Mouse (Mus musculus): Measurements from ENCODE around the gene Cdc25a. TPM values are rescaled to one million over a fixed set of nuclear protein-coding genes. Genes with fewer than 3 reads are reported as not detected.

Cdc25a gene
- total and polyA plus RNA-seq, 2 experiments from 2014 or later = 6.7 to 11.8 TPM

DNA sequence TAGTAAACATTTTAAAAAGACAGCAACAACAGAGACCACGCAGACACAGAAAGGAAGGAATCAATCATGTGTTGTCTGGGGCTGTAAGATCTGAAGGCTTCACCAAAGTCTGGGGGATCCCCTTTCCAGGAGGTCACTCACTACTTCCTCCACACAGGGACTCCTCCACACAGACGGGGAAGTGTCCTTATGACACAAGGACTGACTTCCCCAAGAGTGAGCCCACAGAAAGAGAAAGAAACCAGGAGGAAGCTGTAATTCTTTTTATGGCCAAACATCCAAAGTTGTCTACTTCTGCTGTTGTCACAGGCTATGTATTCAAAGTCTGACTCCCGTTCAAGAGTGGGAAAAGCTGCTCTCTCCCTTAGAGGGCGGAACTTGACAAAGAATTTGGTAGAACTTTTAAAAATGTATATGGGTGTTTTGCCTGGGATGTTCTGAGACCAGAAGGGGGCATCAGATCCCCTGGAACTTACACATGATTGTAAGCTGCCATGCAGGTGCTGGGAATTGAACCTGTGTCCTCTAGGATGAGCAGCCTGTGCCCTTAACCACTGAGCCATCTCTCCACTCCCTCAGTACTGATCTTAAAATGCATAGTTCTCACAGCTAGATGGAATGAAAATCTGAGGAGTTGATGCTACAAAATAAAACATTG, 39.0 kb downstream of the Cdc25a start:
- Histone ChIP-seq H3K27me3 (ENCODE audit: insufficient read depth, low read length) (no peaks in the 10 kb centered on the region), H3K9ac (replicated peaks; ENCODE audit: low read length, poor library complexity, severe bottlenecking) (no peak overlapping the region), H3K4me1 (ENCODE audit: insufficient read depth, low read length) (no peaks in the 10 kb centered on the region), H3K36me3 (ENCODE audit: insufficient read depth, low read length) (no peaks in the 10 kb centered on the region), H3K9me3 (ENCODE audit: low read length) (no peaks in the 10 kb centered on the region), H3K27ac (ENCODE audit: low read depth, low read length) (no peak overlapping the region), H3K4me3 (ENCODE audit: low read depth, low read length) (no peak overlapping the region), H3K4me2 (ENCODE audit: low read depth, low read length, poor library complexity, severe bottlenecking) (no peak overlapping the region)
- ATAC-seq (ENCODE audit: low FRiP score) = no peak
- WGBS = 78% methylated on average over 4 of the region's 4 CpGs
- no peak for TF ChIP-seq CTCF (IDR thresholded peaks at IDR 0.05)
- DNase-seq (ENCODE audit: low spot score) = no peak

DNA sequence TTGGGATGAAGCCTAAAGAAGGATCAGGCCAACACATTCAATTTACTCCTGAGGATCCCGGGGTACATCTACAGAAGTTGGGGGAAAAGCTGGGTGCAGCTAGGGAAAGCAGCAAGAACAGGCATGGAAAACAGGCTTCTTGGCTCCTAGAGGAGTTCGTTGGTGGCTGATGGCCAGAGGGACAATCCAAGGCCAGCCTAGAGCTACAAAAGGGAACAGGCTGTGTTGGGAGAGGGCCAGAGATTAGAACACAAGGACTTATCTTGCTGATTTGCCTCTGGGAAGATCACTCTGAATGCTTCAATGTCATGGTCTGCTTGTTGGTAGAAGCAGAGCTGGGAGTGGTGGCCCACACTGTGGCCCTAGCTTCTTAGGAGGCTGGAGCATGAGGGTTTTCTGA, 42.6 kb downstream of the Cdc25a start:
- TF ChIP-seq CTCF (IDR thresholded peaks at IDR 0.05) = no peak
- DNase-seq (ENCODE audit: low spot score) (no peak), ATAC-seq (ENCODE audit: low FRiP score) (no peak)
- 88% methylated on average over 2 of the region's 2 CpGs for WGBS
- Histone ChIP-seq H3K4me3 (ENCODE audit: low read depth, low read length) (no peak overlapping the region), H3K27me3 (ENCODE audit: insufficient read depth, low read length) (no peaks in the 10 kb centered on the region), H3K4me2 (ENCODE audit: low read depth, low read length, poor library complexity, severe bottlenecking) (no peak overlapping the region), H3K27ac (ENCODE audit: low read depth, low read length) (no peak overlapping the region), H3K36me3 (ENCODE audit: insufficient read depth, low read length) (no peaks in the 10 kb centered on the region), H3K4me1 (ENCODE audit: insufficient read depth, low read length) (no peaks in the 10 kb centered on the region), H3K9me3 (ENCODE audit: low read length) (no peaks in the 10 kb centered on the region), H3K9ac (replicated peaks; ENCODE audit: low read length, poor library complexity, severe bottlenecking) (no peak overlapping the region)

DNA sequence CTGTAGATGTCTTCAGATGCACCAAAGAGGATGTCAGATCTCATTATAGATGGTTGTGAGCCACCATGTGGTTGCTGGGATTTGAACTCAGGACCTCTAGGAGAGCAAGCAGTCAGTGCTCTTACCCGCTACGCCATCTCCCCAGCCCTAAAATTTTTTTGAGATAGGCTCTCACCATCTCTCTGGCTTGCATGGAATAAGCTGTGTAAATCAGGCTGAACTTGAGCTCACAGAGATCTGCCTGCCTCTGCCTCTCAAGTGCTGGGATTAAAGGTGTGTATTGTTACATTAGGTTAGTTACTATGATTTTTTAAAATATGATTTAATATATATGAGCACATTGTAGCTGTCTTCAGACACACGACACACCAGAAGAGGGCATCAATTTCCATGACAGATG, 53.8 kb downstream of the Cdc25a start:
- Histone ChIP-seq H3K4me1 (ENCODE audit: insufficient read depth, low read length) (no peaks in the 10 kb centered on the region), H3K27ac (ENCODE audit: low read depth, low read length) (no peak overlapping the region), H3K4me3 (ENCODE audit: low read depth, low read length) (no peak overlapping the region), H3K9me3 (ENCODE audit: low read length) (no peaks in the 10 kb centered on the region), H3K27me3 (ENCODE audit: insufficient read depth, low read length) (no peaks in the 10 kb centered on the region), H3K4me2 (ENCODE audit: low read depth, low read length, poor library complexity, severe bottlenecking) (no peak overlapping the region), H3K9ac (replicated peaks; ENCODE audit: low read length, poor library complexity, severe bottlenecking) (no peak overlapping the region), H3K36me3 (ENCODE audit: insufficient read depth, low read length) (no peaks in the 10 kb centered on the region)
- no peak for ATAC-seq (ENCODE audit: low FRiP score)
- TF ChIP-seq CTCF (IDR thresholded peaks at IDR 0.05) = no peak
- DNase-seq (ENCODE audit: low spot score) = no peak
- 94% methylated on average over 3 of the region's 3 CpGs for WGBS

DNA sequence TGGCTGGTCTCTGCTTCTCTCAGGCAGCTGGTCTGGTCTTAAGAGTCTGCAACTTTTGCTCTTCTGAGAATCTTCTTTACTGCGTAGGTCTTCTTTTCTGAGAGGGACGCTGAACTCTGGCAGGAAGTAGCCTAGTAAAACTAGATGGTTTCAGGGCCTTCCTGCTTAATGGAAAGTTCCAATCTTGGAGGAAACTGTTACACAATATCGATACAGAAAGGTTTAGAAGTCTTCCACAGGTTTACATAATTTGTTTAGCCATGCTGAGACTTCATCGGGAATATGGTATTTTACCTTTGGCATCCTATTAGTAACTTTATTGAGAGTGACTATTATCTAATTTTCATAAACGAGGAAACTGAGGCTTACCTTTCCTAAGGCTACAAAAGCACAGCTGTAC, 54.7 kb downstream of the Cdc25a start:
- no peak for DNase-seq (ENCODE audit: low spot score)
- Histone ChIP-seq H3K4me2 (ENCODE audit: low read depth, low read length, poor library complexity, severe bottlenecking) (no peak overlapping the region), H3K4me1 (ENCODE audit: insufficient read depth, low read length) (no peaks in the 10 kb centered on the region), H3K36me3 (ENCODE audit: insufficient read depth, low read length) (no peaks in the 10 kb centered on the region), H3K27me3 (ENCODE audit: insufficient read depth, low read length) (no peaks in the 10 kb centered on the region), H3K27ac (ENCODE audit: low read depth, low read length) (no peak overlapping the region), H3K9me3 (ENCODE audit: low read length) (no peaks in the 10 kb centered on the region), H3K4me3 (ENCODE audit: low read depth, low read length) (no peak overlapping the region), H3K9ac (replicated peaks; ENCODE audit: low read length, poor library complexity, severe bottlenecking) (no peak overlapping the region)
- ATAC-seq (ENCODE audit: low FRiP score) = no peak
- 91% methylated on average over 5 of the region's 5 CpGs for WGBS
- no peak for TF ChIP-seq CTCF (IDR thresholded peaks at IDR 0.05)

DNA sequence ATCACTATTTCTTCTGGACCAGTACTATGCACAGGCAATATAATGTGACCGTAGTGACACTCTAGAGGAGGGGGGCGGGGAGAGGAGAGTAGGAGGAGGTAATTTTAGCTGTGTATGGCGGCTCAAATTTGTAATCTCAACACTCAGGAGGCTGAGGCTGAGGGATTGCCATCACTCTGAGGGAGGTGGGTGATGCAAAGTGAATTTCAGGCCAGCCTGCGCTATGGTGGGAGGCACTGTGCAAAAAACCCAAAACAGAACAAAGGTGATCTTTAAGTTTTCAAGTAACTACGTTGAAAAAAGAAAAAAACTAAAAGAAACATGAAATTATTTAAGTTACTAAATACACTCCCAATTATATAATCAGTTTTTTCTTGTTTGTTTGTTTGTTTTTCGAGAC, 55.4 kb downstream of the Cdc25a start:
- no peak overlapping the region for H3K9ac ChIP-seq (replicated peaks; ENCODE audit: low read length, poor library complexity, severe bottlenecking)
- peak overlapping the region; percentile 89; the same call in 1 of the 2 replicates for H3K27ac ChIP-seq (ENCODE audit: low read depth, low read length)
- H3K27me3 ChIP-seq (ENCODE audit: insufficient read depth, low read length) = no peaks in the 10 kb centered on the region
- 77% methylated on average over 6 of the region's 6 CpGs for WGBS
- DNase-seq (ENCODE audit: low spot score) (no peak), ATAC-seq (ENCODE audit: low FRiP score) (no peak)
- no peaks in the 10 kb centered on the region for H3K9me3 ChIP-seq (ENCODE audit: low read length)
- H3K4me3 ChIP-seq (ENCODE audit: low read depth, low read length) = peak overlapping the region; percentile 67
- no peaks in the 10 kb centered on the region for H3K4me1 ChIP-seq (ENCODE audit: insufficient read depth, low read length)
- peak overlapping the region; percentile 39 for H3K4me2 ChIP-seq (ENCODE audit: low read depth, low read length, poor library complexity, severe bottlenecking)
- no peaks in the 10 kb centered on the region for H3K36me3 ChIP-seq (ENCODE audit: insufficient read depth, low read length)
- TF ChIP-seq CTCF (IDR thresholded peaks at IDR 0.05) = no peak

DNA sequence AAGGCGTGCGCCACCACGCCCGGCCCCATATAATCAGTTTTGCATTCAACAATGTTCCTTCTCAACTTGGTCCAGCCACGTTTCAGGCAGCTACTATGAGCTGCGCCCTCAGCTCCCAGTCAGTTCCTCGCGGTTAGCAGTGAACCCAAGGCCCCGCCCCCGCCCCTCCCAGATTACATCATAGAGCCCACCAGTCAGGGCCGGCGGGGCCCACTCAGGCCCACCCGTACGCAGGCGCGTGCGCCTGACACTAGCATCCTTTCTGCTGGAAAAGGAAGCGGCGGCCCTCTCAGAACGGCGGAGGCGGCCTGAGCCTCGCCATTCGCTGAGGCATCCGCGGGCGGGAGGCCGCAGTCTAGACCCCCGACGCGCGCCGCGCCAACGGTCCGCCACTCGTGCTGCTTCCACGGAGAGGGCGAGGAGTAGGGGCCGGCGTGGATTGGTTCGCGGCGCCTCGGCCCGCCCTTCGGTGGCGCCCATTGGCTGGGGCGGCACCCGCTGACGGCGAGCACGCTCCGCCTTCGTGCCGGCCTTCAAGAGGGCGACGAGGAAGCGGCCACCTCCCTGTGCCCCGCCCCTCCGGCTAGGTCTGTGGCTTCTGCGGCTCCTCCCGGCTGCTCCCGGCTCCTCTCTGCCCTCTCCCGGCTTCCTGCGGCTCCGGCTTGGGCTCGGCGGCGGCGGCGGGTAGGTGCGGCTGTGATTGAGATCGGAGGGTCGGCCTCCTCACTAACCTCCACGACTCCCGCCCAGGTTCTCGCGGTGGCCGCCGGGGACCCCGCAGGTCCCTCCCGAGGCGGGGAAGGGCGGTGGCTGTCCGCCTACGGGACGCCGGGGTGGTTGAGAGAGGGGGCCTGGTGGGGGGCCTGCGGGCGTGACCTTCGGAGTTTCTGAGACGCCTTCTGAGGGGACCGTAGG, 56.1 kb downstream of the Cdc25a start, which contains the start of gene Map4:
TSS of gene Map4 (plus strand) at position 204 of the 915 bp plus-strand sequence.
- Histone ChIP-seq H3K4me2 (ENCODE audit: low read depth, low read length, poor library complexity, severe bottlenecking) (peak within 1 kb of the TSS; percentile 71), H3K9ac (replicated peaks; ENCODE audit: low read length, poor library complexity, severe bottlenecking) (peak within 1 kb of the TSS; percentile 72), H3K27me3 (ENCODE audit: insufficient read depth, low read length) (no peaks in the 10 kb centered on the region), H3K4me1 (ENCODE audit: insufficient read depth, low read length) (no peaks in the 10 kb centered on the region), H3K36me3 (ENCODE audit: insufficient read depth, low read length) (no peaks in the 10 kb centered on the region), H3K27ac (ENCODE audit: low read depth, low read length) (peak within 1 kb of the TSS; percentile 89), H3K4me3 (ENCODE audit: low read depth, low read length) (peak within 1 kb of the TSS; percentile 67), H3K9me3 (ENCODE audit: low read length) (no peaks in the 10 kb centered on the region)
- peak; percentile 99 for ATAC-seq (ENCODE audit: low FRiP score)
- peak; percentile 55 for TF ChIP-seq CTCF (IDR thresholded peaks at IDR 0.05)
- peak; percentile 98 for DNase-seq (ENCODE audit: low spot score)
- under 1% methylated on average over 76 of the region's 94 CpGs for WGBS
